Comparison of ENCODE assay signal across 22 mouse cellular contexts in the genomic region with DNA sequence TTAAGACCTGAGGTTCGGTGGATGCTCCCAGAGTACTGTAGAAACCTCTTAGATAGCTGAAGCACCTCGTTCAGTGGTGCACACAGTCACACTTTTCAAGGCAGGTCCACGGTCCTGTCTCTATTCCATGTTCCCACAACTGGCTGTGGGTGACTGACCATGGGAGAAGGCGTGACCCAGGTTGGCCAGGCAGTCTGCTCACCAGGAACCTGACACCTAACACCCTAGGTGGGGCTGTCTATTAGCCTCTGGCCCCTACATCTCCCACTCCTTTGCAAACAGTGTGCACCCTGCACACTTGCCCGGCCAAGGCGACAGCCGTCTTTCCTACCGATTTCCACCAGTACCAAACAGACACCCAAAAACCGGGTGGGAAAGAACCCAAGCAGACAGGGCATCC.
"Had no signal": no experiment of that assay in that cellular context is flagged by ENCODE, and none has a peak within 500 bp of the region (broad histone marks: within the 10 kb centered on the region; RNA-seq: fewer than 3 reads in every experiment).

No protein-coding gene starts in this region.

- H3K36me3 ChIP-seq: heart, embryonic 10.5 days; heart, embryonic 12.5 days; hindbrain, embryonic 10.5 days; hindbrain, embryonic 12.5 days; intestine, embryonic 15.5 days; limb, embryonic 13.5 days; limb, embryonic 15.5 days; liver, embryonic 12.5 days had no signal

- H3K9ac ChIP-seq: forebrain, postnatal 0 days; heart, embryonic 12.5 days; hindbrain, embryonic 12.5 days; hindbrain, embryonic 14.5 days; intestine, embryonic 15.5 days; limb, embryonic 13.5 days; limb, embryonic 15.5 days; liver, embryonic 12.5 days; liver, embryonic 14.5 days had no signal

- DNase-seq: forebrain, postnatal 0 days; gastrocnemius, postnatal 14 days; heart, adult 18-20 months; heart, postnatal 10 days; heart, postnatal 4 days; kidney, adult 18-20 months; kidney, adult 8-10 months had no signal

- H3K4me1 ChIP-seq: heart, embryonic 12.5 days; hindbrain, embryonic 12.5 days; liver, embryonic 12.5 days had no signal

- H3K4me3 ChIP-seq: heart, embryonic 10.5 days; heart, embryonic 12.5 days; hindbrain, embryonic 10.5 days; hindbrain, embryonic 12.5 days; intestine, embryonic 15.5 days; layer of hippocampus, adult 2 months; left cerebral cortex, adult 2 months; limb, embryonic 13.5 days; limb, embryonic 15.5 days; liver, embryonic 12.5 days had no signal

- H3K27ac ChIP-seq: heart, embryonic 10.5 days; hindbrain, embryonic 10.5 days; hindbrain, embryonic 12.5 days; hindbrain, embryonic 14.5 days; intestine, embryonic 15.5 days; layer of hippocampus, adult 2 months; left cerebral cortex, adult 2 months; limb, embryonic 13.5 days; limb, embryonic 15.5 days; liver, embryonic 12.5 days; liver, embryonic 14.5 days had no signal

- H3K4me2 ChIP-seq: heart, embryonic 12.5 days; hindbrain, embryonic 12.5 days; hindbrain, embryonic 14.5 days; intestine, embryonic 15.5 days; limb, embryonic 13.5 days; limb, embryonic 15.5 days; liver, embryonic 12.5 days had no signal

- H3K27me3 ChIP-seq: hindbrain, embryonic 12.5 days; intestine, embryonic 15.5 days; liver, embryonic 12.5 days had no signal

- ATAC-seq: forebrain, postnatal 0 days; hindbrain, embryonic 16.5 days; inflammation-experienced regulatory T-cells, adult 6 months; intestine, embryonic 15.5 days; intestine, postnatal 0 days; liver, embryonic 12.5 days had no signal

- H3K9me3 ChIP-seq: heart, embryonic 10.5 days; heart, embryonic 12.5 days; hindbrain, embryonic 10.5 days; hindbrain, embryonic 12.5 days; intestine, embryonic 15.5 days; limb, embryonic 13.5 days; limb, embryonic 15.5 days; liver, embryonic 12.5 days had no signal
